Mouse (Mus musculus) stomach, postnatal 0 days (tissue): Measurements from ENCODE around the gene Otulin.

Source experiments
- CTCF ChIP-seq: IDR thresholded peaks from 2 replicates; pipeline ENCODE4 v1.5.1; 2016; ENCODE audit warnings: antibody characterized with exemption, low read depth, mild to moderate bottlenecking, moderate library complexity
- EP300 ChIP-seq: optimal IDR thresholded peaks from 2 replicates; pipeline ENCODE3; 2016; ENCODE audit warnings: antibody characterized with exemption

GRCm38 (mm10) chr15:27662699-27663098 lies 32.2 kb upstream of the Otulin start:
- no peak for TF ChIP-seq EP300
- no peak for TF ChIP-seq CTCF
